Mouse (Mus musculus) thymus, adult 18-20 months (tissue): ENCODE measurements around the gene Dmrtc2.
"Not testable (repeated sequence)": the region's sequence is repeated elsewhere in the genome, so short reads cannot be mapped to it uniquely, and the experiment has no call there.

Source experiments
- DNase-seq, 2 experiments: peaks; one replicate each; pipeline ENCODE4 v3.0.0; 2022; ENCODE audit warnings: mixed read lengths in 2 of 2

Dmrtc2 gene

GRCm38 (mm10) chr7:24877588-24877987 lies 7.7 kb downstream of the Dmrtc2 start:
- DNase-seq = no peak

- no peak for DNase-seq
These were observed 9.8 kb downstream of the Dmrtc2 start for GRCm38 (mm10) chr7:24879620-24880019.

- DNase-seq = no peak
These were observed 12.8 kb downstream of the Dmrtc2 start for GRCm38 (mm10) chr7:24882416-24883199.

- peak; percentile 92 to 98 for DNase-seq
These were observed 14.2 kb downstream of the Dmrtc2 start, which contains the start of gene Rps19 for GRCm38 (mm10) chr7:24883896-24884692. Rps19 (plus strand) TSS chr7:24884371.

GRCm38 (mm10) chr7:24884693-24885291 lies 14.9 kb downstream of the Dmrtc2 start:
- no peak for DNase-seq

GRCm38 (mm10) chr7:24885468-24886307 lies 15.8 kb downstream of the Dmrtc2 start:
- DNase-seq = no peak

- DNase-seq = no peak
These were observed 16.4 kb downstream of the Dmrtc2 start for GRCm38 (mm10) chr7:24886308-24886633.

GRCm38 (mm10) chr7:24887096-24887495 lies 17.2 kb downstream of the Dmrtc2 start:
- DNase-seq = no peak

- no peak for DNase-seq
These were observed 19.8 kb downstream of the Dmrtc2 start for GRCm38 (mm10) chr7:24889431-24890220.

GRCm38 (mm10) chr7:24890281-24891216 lies 20.7 kb downstream of the Dmrtc2 start:
- peak; percentile 50 to 64 for DNase-seq

GRCm38 (mm10) chr7:24891241-24892124 lies 21.6 kb downstream of the Dmrtc2 start:
- no peak for DNase-seq

- no peak for DNase-seq
These were observed 22.3 kb downstream of the Dmrtc2 start for GRCm38 (mm10) chr7:24892125-24892583.

GRCm38 (mm10) chr7:24895749-24896148 lies 25.9 kb downstream of the Dmrtc2 start:
- DNase-seq = not testable (repeated sequence)

- no peak for DNase-seq
These were observed 26.4 kb downstream of the Dmrtc2 start for GRCm38 (mm10) chr7:24896269-24896668.

- DNase-seq = no peak
These were observed 27.4 kb downstream of the Dmrtc2 start, which contains the start of gene Cd79a for GRCm38 (mm10) chr7:24897224-24897623. Cd79a (plus strand) TSS chr7:24897381.

GRCm38 (mm10) chr7:24897959-24898358 lies 28.1 kb downstream of the Dmrtc2 start:
- DNase-seq = no peak

- no peak for DNase-seq
These were observed 31.3 kb downstream of the Dmrtc2 start for GRCm38 (mm10) chr7:24901114-24901513.

GRCm38 (mm10) chr7:24901842-24902241 lies 32.0 kb downstream of the Dmrtc2 start:
- DNase-seq = peak in 1 of 2 experiments; percentile 43

GRCm38 (mm10) chr7:24902264-24902629 lies 32.4 kb downstream of the Dmrtc2 start:
- DNase-seq = no peak
